Mouse (Mus musculus) CH12.LX (cell line): ENCODE measurements at regions not wholly inside any gene's neighbourhood (a gene's known extent, or its start where the extent isn't known, plus 50 kb on each side); places are given as distances from the start of the nearest gene placed in this dataset.

Experiments used
- DNase-seq: peaks from one replicate; pipeline ENCODE4 v3.0.0-alpha.2; 2013; ENCODE audit errors: extremely low read depth
- H3K27ac ChIP-seq: 2 replicates; pipeline ENCODE4 v1.5.1; 2012; ENCODE audit warnings: low read depth, mild to moderate bottlenecking, control low read depth, moderate library complexity; ENCODE audit not compliant: insufficient read depth
- H3K27me3 ChIP-seq: replicated peaks from 2 replicates; pipeline ENCODE3; 2012; ENCODE audit warnings: inconsistent platforms
- H3K36me3 ChIP-seq, 2 experiments: replicated peaks in 1 of 2; 2 replicates each; pipeline versions ENCODE3 to v1.6.1; 2012; ENCODE audit warnings: inconsistent platforms in 1 of 2, low read length in 1 of 2, mild to moderate bottlenecking in 1 of 2, mixed read lengths in 1 of 2, moderate library complexity in 1 of 2; ENCODE audit not compliant: control insufficient read depth in 1 of 2, insufficient read depth in 1 of 2
- H3K4me1 ChIP-seq, 2 experiments: 2 replicates each; pipeline ENCODE4 v1.6.1; 2012; ENCODE audit warnings: inconsistent platforms in 1 of 2, moderate library complexity in 1 of 2; ENCODE audit not compliant: insufficient read depth in 2 of 2, control insufficient read depth in 1 of 2
- H3K4me2 ChIP-seq: 2 replicates; pipeline ENCODE4 v1.6.1; 2012; ENCODE audit warnings: low read depth, mild to moderate bottlenecking, control low read depth; ENCODE audit not compliant: poor library complexity, insufficient read depth, severe bottlenecking
- H3K4me3 ChIP-seq, 3 experiments: fragments of 150-350 bp in 1 of 3; sonication (generic) in 1 of 3; replicated peaks in 1 of 3; 2 replicates each; pipeline versions ENCODE3 to v1.5.1; 2011 to 2012; ENCODE audit warnings: low read depth in 2 of 3, low read length in 2 of 3, mild to moderate bottlenecking in 2 of 3, moderate library complexity in 2 of 3, control low read depth in 1 of 3, improper control_type of control experiment in 1 of 3, inconsistent platforms in 1 of 3, mixed read lengths in 1 of 3; ENCODE audit not compliant: poor library complexity in 1 of 3
- H3K79me2 ChIP-seq: replicated peaks from 2 replicates; pipeline ENCODE4 v1.6.1; 2012; ENCODE audit warnings: mild to moderate bottlenecking, moderate library complexity; ENCODE audit not compliant: control insufficient read depth, poor library complexity, insufficient read depth, severe bottlenecking; ENCODE audit errors: extremely low read depth
- H3K9ac ChIP-seq: 2 replicates; pipeline ENCODE4 v1.6.1; 2012; ENCODE audit warnings: low read depth, mild to moderate bottlenecking, control low read depth, moderate library complexity; ENCODE audit not compliant: insufficient read depth
- H3K9me3 ChIP-seq: replicated peaks from 2 replicates; pipeline ENCODE3; 2012; ENCODE audit warnings: low read length, inconsistent platforms, mixed read lengths
- BHLHE40 ChIP-seq: IDR thresholded peaks from 2 replicates; pipeline ENCODE4 v1.6.1; 2011; ENCODE audit warnings: mild to moderate bottlenecking, low read depth, low read length, improper control_type of control experiment
- CHD1 ChIP-seq: IDR thresholded peaks from 2 replicates; pipeline ENCODE4 v1.6.1; 2012; ENCODE audit warnings: low read depth, low read length, improper control_type of control experiment, inconsistent platforms
- CHD2 ChIP-seq: IDR thresholded peaks from 2 replicates; pipeline ENCODE4 v1.6.1; 2011; ENCODE audit warnings: low read length, improper control_type of control experiment
- CTCF ChIP-seq, 2 experiments: IDR thresholded peaks in 1 of 2; conservative IDR thresholded peaks in 1 of 2; 2 replicates each; pipeline ENCODE4 v1.5.1; 2011 to 2012; ENCODE audit warnings: low read depth in 2 of 2, low read length in 2 of 2, improper control_type of control experiment in 1 of 2, inconsistent platforms in 1 of 2, mild to moderate bottlenecking in 1 of 2, moderate library complexity in 1 of 2
- ELF1 ChIP-seq: IDR thresholded peaks from 2 replicates; pipeline ENCODE4 v1.6.1; 2014; ENCODE audit warnings: low read depth, mild to moderate bottlenecking, inconsistent platforms, low read length, improper control_type of control experiment
- EP300 ChIP-seq: IDR thresholded peaks from 2 replicates; pipeline ENCODE4 v1.6.1; 2011; ENCODE audit warnings: low read length, improper control_type of control experiment
- ETS1 ChIP-seq: conservative IDR thresholded peaks from 2 replicates; pipeline ENCODE4 v1.6.1; 2012; ENCODE audit warnings: low read depth, mild to moderate bottlenecking, inconsistent platforms, low read length, improper control_type of control experiment, moderate library complexity
- HCFC1 ChIP-seq: IDR thresholded peaks from 2 replicates; pipeline ENCODE4 v1.6.1; 2012; ENCODE audit warnings: low read depth, mild to moderate bottlenecking, inconsistent platforms, low read length, improper control_type of control experiment
- JUND ChIP-seq: conservative IDR thresholded peaks from 2 replicates; pipeline ENCODE4 v1.6.1; 2011; ENCODE audit warnings: low read depth, low read length, improper control_type of control experiment
- KAT2A ChIP-seq: IDR thresholded peaks from 2 replicates; pipeline ENCODE4 v1.6.1; 2012; ENCODE audit warnings: low read length, improper control_type of control experiment, inconsistent platforms; ENCODE audit not compliant: insufficient replicate concordance
- MAZ ChIP-seq: IDR thresholded peaks from 2 replicates; pipeline ENCODE4 v1.6.1; 2012; ENCODE audit warnings: low read depth, mild to moderate bottlenecking, inconsistent platforms, low read length, improper control_type of control experiment, moderate library complexity
- MEF2A ChIP-seq: IDR thresholded peaks from 2 replicates; pipeline ENCODE4 v1.6.1; 2014; ENCODE audit warnings: low read depth, mild to moderate bottlenecking, inconsistent platforms, low read length, improper control_type of control experiment, borderline replicate concordance
- MXI1 ChIP-seq: IDR thresholded peaks from 2 replicates; pipeline ENCODE4 v1.6.1; 2011; ENCODE audit warnings: mild to moderate bottlenecking, low read depth, low read length, improper control_type of control experiment
- MYC ChIP-seq: IDR thresholded peaks from 2 replicates; pipeline ENCODE4 v1.6.1; 2011; ENCODE audit warnings: low read depth, mild to moderate bottlenecking, improper control_type of control experiment, low read length
- NELFE ChIP-seq: IDR thresholded peaks from 2 replicates; pipeline ENCODE4 v1.6.1; 2011; ENCODE audit warnings: low read depth, low read length, improper control_type of control experiment
- NRF1 ChIP-seq: IDR thresholded peaks from 2 replicates; pipeline ENCODE4 v1.6.1; 2014; ENCODE audit warnings: low read depth, mild to moderate bottlenecking, inconsistent platforms, low read length, improper control_type of control experiment, moderate library complexity
- PAX5 ChIP-seq: IDR thresholded peaks from 2 replicates; pipeline ENCODE4 v1.6.1; 2012; ENCODE audit warnings: low read length, inconsistent platforms, mixed read lengths
- POLR2A ChIP-seq: IDR thresholded peaks from 2 replicates; pipeline ENCODE4 v1.6.1; 2011; ENCODE audit warnings: low read depth, mild to moderate bottlenecking, improper control_type of control experiment, low read length
- RCOR1 ChIP-seq: conservative IDR thresholded peaks from 2 replicates; pipeline ENCODE4 v1.6.1; 2012; ENCODE audit warnings: low read depth, mild to moderate bottlenecking, inconsistent platforms, low read length, improper control_type of control experiment
- SIN3A ChIP-seq: IDR thresholded peaks from 2 replicates; pipeline ENCODE4 v1.6.1; 2012; ENCODE audit warnings: low read length, improper control_type of control experiment, inconsistent platforms
- SMC3 ChIP-seq: IDR thresholded peaks from 2 replicates; pipeline ENCODE4 v1.6.1; 2011; ENCODE audit warnings: low read depth, low read length, improper control_type of control experiment
- USF1 ChIP-seq: IDR thresholded peaks from 2 replicates; pipeline ENCODE4 v1.6.1; 2014; ENCODE audit warnings: low read depth, mild to moderate bottlenecking, inconsistent platforms, low read length, improper control_type of control experiment
- USF2 ChIP-seq: conservative IDR thresholded peaks from 2 replicates; pipeline ENCODE4 v1.6.1; 2011; ENCODE audit warnings: low read depth, low read length, improper control_type of control experiment
- ZC3H11A ChIP-seq: IDR thresholded peaks from 2 replicates; pipeline ENCODE4 v1.6.1; 2012; ENCODE audit warnings: low read depth, mild to moderate bottlenecking, inconsistent platforms, low read length, improper control_type of control experiment
- ZMIZ1 ChIP-seq: IDR thresholded peaks from 2 replicates; pipeline ENCODE4 v1.6.1; 2012; ENCODE audit warnings: low read depth, mild to moderate bottlenecking, inconsistent platforms, low read length, improper control_type of control experiment
- ZNF384 ChIP-seq: IDR thresholded peaks from 2 replicates; pipeline ENCODE4 v1.6.1; 2012; ENCODE audit warnings: low read depth, low read length, improper control_type of control experiment, inconsistent platforms
- dilution Hi-C: fragments of 300-500 bp; cut with MboI; formaldehyde crosslinking; loops from 2 replicates; pipeline ENCODE4 v1.14.3; 2020; ENCODE audit warnings: low sequenced_read_pairs; ENCODE audit not compliant: extremely low pct_unique_long_range_greater_than_20kb, extremely low pct_ligation_motif_present
- in situ Hi-C: fragments of 300-500 bp; cut with MboI; formaldehyde crosslinking; loops from 3 replicates; pipeline ENCODE4 v1.14.3; 2019; ENCODE audit warnings: low sequenced_read_pairs, low pct_ligation_motif_present, low pct_unique_long_range_greater_than_20kb, mixed read lengths

DNA sequence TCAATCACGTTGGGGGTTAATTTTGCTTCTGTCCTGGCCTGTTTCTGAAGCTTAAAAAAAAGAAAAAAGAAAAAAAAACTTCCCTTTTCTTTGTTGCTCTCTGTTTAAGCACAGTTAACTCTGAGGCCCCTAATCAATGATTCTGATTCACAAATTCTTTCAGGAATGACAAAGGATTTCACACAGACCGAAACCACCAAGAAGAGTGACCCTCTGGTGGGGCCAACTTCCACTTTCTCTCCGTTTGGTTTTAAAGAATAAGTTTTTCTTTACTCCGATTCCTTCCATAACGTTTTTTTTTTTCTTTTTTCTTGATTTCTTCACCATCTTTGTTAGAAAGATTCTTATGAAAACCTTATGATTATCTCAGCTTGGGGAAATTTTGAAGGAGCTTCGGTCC is 71.5 kb upstream of the Sall4 start:
- no peak for TF ChIP-seq JUND
- Histone ChIP-seq H3K79me2 (no peaks in the 10 kb centered on the region), H3K9me3 (peaks cover 4% of the 10 kb centered on the region), H3K27ac (no peak overlapping the region), H3K4me3 (no peak overlapping the region), H3K9ac (no peak overlapping the region), H3K4me1 (no peaks in the 10 kb centered on the region), H3K4me2 (no peak overlapping the region), H3K27me3 (peaks cover 3% of the 10 kb centered on the region), H3K36me3 (no peaks in the 10 kb centered on the region)
- no peak for DNase-seq
- in situ Hi-C loops (no loop called here), dilution Hi-C loops (no loop called here)

DNA sequence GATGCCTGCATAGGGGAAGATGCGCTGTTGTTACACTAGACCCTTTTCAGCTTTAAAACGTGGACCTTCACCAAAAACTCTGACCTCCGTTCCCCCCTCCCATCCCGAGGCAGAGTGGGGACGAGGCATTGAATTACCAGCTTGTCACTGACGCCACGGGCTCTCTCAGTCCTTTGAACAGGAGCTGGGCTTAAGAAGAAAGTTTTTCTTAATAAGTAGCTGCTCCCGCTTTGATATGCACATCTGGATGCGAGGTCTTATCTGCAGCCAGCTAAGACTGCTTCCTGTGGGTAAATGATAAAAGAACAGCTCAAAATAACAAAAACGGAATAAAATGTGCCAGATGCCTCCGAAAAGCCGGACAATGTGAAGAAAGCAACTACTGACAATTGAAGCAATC is 70.9 kb upstream of the Sall4 start:
- H3K27me3 ChIP-seq = no peaks in the 10 kb centered on the region

DNA sequence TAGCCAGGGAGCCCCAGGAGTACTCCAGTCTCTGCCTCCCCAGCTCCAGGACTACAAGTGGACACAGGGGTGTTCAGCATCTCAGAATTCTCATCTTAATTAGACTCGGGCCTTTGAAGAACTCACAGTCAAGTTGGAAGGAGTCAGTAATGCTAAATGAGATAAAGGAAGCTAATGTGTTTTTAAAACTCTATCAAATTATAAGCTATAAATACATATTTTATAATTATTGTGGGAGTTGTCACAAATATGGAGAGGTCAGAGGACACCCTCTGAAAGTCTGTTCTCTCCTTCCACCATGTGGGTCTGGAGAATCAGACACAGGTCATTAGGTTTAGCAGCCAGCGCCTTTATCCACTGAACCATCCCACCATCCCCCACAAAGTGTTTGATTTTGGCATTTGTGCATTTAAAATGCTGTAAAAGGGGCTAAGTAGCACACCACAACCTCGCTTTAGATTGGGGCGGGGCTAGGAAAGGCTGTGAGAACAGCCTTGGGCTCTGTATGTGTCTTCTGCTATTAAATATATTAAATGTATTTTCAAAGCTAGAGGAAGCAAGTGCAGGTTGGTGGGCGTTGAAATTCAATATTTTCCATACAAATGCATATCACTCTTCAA is 70.3 kb upstream of the Sall4 start:
- Histone ChIP-seq H3K9me3 (peaks cover 4% of the 10 kb centered on the region), H3K79me2 (no peaks in the 10 kb centered on the region), H3K4me2 (no peak overlapping the region), H3K4me3 (no peak overlapping the region), H3K27ac (no peak overlapping the region), H3K9ac (no peak overlapping the region), H3K4me1 (no peaks in the 10 kb centered on the region), H3K27me3 (no peaks in the 10 kb centered on the region), H3K36me3 (no peaks in the 10 kb centered on the region)
- dilution Hi-C loops (no loop called here), in situ Hi-C loops (no loop called here)
- no peak for DNase-seq
- TF ChIP-seq ZNF384 = no peak
- TF ChIP-seq HCFC1 = no peak
- no peak for TF ChIP-seq CHD2
- no peak for TF ChIP-seq BHLHE40
- TF ChIP-seq ZC3H11A = no peak
- TF ChIP-seq RCOR1 = no peak
- TF ChIP-seq USF2 = no peak
- TF ChIP-seq USF1 = no peak
- TF ChIP-seq POLR2A = no peak
- no peak for TF ChIP-seq CHD1
- TF ChIP-seq SIN3A = no peak
- TF ChIP-seq JUND = no peak

More for the DNA sequence above, 70.9 kb upstream of the Sall4 start:
- in situ Hi-C loops = no loop called here
- H3K9me3 ChIP-seq = peaks cover 4% of the 10 kb centered on the region
- no peaks in the 10 kb centered on the region for H3K4me1 ChIP-seq
- no peaks in the 10 kb centered on the region for H3K36me3 ChIP-seq
- DNase-seq = no peak
- no peak overlapping the region for H3K4me2 ChIP-seq
- H3K79me2 ChIP-seq = no peaks in the 10 kb centered on the region
- H3K4me3 ChIP-seq = no peak overlapping the region
- H3K9ac ChIP-seq = no peak overlapping the region
- TF ChIP-seq MYC (no peak), SMC3 (no peak), NRF1 (no peak), ETS1 (no peak), PAX5 (no peak), ZMIZ1 (no peak), ZNF384 (no peak), CTCF (conservative IDR thresholded peaks at IDR 0.05 in 1 of 2, IDR thresholded peaks at IDR 0.05 in 1 of 2; ENCODE audit: low read depth in 2 of 2, low read length in 2 of 2) (no peak), EP300 (no peak), ELF1 (no peak), MEF2A (no peak), MXI1 (no peak), RCOR1 (no peak), KAT2A (no peak), MAZ (no peak), NELFE (no peak), SIN3A (no peak)
- TF ChIP-seq, all 38 proteins: peak for 0
- dilution Hi-C loops = no loop called here
- no peak overlapping the region for H3K27ac ChIP-seq
